Mouse (Mus musculus) NIH3T3 (cell line): ENCODE results near the gene Ubb.

Experiments
- DNase-seq: peaks from one replicate; pipeline ENCODE4 v3.0.0-alpha.2; 2012; ENCODE audit warnings: low read depth

Ubb gene

GRCm38 (mm10) chr11:62551226-62552119 lies 502 bp downstream of the Ubb start:
- peak; percentile 92 for DNase-seq

- no peak for DNase-seq
Measured at GRCm38 (mm10) chr11:62553186-62553585, 2.2 kb downstream of the Ubb start.

- no peak for DNase-seq
Measured at GRCm38 (mm10) chr11:62553633-62554032, 2.7 kb downstream of the Ubb start.

DNA sequence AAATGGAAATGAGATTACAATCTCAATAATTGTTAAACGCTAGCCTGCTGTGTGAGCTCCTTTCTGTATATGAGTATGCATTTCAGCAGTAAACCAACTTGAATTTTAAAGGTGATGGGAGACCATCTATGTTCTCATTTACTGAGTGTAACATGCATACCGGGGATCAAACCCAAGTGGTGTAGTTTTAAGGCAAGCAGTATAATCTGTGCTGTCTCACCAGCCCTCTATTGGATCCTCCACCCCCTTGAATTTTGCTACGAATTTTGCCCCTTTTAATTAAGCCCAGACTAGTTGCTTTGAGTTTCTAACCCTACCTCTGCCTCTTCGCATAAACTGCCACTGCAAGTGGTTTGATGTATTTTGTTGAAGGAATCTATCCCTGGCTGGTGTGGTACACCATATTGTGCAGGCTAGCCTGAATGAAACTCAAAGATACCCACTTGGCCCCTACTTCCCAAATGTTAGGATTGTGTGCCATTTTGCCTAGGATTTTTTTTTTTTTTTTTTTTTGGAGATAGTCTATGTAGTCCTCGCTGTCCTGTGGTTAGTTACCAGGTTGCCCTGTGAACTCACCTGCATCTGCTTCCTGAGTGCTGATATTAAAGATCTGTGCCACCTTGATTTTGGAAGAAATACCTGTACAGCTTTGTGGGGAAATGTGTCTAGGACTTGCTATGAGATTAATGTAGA lies 3.3 kb downstream of the Ubb start:
- DNase-seq: no peak

- DNase-seq: no peak
Measured at GRCm38 (mm10) chr11:62554934-62555517, 4.1 kb downstream of the Ubb start.

- no peak for DNase-seq
Measured at GRCm38 (mm10) chr11:62555896-62556412, 5.0 kb downstream of the Ubb start.

DNA sequence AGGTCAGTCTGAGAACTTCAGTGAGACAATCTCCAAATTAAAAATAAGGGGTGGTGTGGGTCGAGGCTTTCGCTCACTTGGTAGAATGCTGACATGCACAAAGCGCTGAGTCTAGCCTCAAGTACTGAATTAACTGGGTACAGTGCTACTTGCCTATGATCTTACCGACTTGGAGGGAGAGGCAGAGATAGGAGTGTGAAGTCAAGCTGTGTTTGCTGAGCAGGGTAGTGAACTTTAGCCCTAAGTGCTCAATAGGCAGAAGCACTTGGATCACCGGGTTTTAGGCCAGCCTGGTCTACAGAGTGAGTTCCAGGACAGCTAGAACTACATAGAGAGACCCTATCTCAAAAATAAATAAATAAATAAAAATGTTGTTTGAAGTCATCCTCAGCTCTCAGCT lies 6.2 kb downstream of the Ubb start:
- no peak for DNase-seq

DNA sequence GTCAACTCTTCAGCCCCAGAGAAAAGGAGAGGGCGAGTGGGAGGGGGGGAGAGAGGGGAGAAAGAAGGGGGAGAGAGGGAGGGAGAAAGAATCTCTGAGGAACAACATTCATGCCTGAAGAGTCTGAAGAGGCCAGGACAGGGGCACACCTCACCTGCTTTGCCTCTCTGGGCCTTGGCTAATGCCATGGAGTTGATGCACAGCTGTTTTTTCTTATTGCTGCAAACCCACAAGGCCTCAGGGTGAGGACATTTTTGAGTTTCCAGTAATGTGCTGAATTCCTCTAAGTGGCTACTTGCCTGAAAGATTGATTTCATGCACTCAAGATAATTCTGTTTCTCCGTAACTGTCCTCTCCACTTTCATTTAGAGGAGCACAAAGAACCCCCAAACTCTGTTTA lies 7.2 kb downstream of the Ubb start:
- DNase-seq: peak; percentile 71

- DNase-seq: peak; percentile 83
Measured at GRCm38 (mm10) chr11:62558961-62559646, 8.1 kb downstream of the Ubb start.

DNA sequence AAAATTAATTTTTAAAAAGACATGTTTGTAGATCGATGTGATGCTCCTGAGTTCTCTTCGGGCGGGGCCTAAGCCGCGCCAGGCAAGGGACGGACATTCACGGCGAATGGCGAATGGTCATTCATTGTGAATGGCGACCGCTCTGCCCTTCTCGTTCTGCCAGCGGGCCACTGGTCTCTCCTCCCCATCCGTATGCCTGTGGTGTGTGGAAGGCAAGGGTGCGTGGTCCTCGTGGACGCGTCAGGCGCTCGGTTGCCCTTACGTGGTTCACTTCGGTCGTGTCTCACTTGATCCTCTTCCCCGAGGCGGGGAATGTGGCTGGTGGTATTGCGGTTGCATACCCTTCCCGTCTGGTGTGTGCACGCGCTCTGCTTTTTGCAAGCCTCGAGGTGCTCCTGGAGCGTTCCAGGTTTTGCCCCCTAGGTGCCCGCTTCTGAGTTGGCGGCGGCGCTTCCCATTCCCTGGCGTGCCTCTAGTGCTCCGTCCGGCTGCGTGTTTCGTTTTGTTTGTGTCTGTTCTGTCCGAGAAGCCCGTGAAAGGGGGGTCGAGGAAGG lies 9.6 kb downstream of the Ubb start:
- no peak for DNase-seq

- DNase-seq: peak; percentile 51
Measured at GRCm38 (mm10) chr11:62563590-62563989, 12.6 kb downstream of the Ubb start.

DNA sequence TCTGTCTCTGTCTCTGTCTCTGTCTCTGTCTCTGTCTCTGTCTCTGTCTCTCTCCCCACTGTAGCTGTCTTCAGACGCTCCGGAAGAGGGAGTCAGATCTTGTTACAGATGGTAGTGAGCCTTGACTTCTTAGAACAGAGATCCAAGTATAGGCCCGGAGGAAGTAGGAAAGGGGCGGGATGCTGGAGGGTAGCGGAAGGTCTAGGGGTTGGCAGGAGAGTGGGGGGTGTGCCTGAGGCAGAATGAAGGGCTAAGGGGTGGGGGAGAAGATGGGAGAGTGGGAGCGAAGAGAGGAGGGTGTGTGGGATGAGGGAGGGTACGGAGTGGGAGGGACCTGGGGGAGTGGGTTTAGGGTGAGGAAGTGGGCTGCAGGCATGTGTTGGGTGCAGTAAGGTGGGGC lies 14.8 kb downstream of the Ubb start:
- DNase-seq: no peak

GRCm38 (mm10) chr11:62566211-62566610 lies 15.2 kb downstream of the Ubb start:
- DNase-seq: no peak

- peak; percentile 64 for DNase-seq
Measured at GRCm38 (mm10) chr11:62568300-62568699, 17.3 kb downstream of the Ubb start.

GRCm38 (mm10) chr11:62573959-62574702 lies 23.2 kb downstream of the Ubb start, which contains the start of gene Trpv2:
TSS of gene Trpv2 (plus strand) at chr11:62574486.
- DNase-seq: peak; percentile 59

- no peak for DNase-seq
Measured at GRCm38 (mm10) chr11:62574703-62575085, 23.7 kb downstream of the Ubb start.

- peak; percentile 92 for DNase-seq
Measured at GRCm38 (mm10) chr11:62575297-62575658, 24.3 kb downstream of the Ubb start.

DNA sequence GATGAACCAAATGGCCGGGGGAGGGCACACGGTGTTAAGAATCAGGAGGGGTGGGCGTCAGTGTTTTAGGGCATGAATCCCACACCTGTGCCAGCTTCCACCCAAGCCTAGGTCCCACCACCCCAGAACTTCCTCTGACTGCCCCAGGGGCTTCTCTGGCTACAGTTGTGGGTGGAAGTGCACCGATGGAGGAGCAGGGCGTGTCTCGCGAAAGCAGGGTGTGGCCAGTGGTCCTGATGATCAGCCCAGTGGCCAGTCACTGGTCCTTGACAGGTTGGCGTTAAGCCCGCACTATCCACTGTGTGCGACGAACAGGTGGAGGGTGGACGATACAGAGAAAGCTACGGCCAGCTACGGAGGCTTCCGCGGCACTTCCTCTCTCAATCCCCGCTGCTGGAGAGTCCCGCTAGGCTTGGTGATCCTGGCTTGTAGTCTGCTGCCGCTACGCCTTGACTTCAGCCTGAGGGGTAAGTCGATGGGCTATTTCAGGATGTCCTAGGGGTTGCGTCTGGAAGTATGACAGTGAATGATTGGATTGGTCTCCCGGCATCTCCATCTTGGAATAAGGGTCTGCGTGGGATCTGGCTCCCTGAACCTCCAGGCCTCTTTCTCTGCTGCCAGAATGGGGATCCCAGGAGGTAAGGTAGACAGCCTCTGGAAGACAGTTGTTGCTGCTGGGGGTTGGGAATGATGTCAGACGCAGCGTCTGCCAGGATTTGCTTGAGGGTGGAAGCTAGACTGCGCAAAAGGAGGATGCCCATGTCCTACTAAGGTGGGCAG lies 24.9 kb downstream of the Ubb start:
- DNase-seq: no peak

DNA sequence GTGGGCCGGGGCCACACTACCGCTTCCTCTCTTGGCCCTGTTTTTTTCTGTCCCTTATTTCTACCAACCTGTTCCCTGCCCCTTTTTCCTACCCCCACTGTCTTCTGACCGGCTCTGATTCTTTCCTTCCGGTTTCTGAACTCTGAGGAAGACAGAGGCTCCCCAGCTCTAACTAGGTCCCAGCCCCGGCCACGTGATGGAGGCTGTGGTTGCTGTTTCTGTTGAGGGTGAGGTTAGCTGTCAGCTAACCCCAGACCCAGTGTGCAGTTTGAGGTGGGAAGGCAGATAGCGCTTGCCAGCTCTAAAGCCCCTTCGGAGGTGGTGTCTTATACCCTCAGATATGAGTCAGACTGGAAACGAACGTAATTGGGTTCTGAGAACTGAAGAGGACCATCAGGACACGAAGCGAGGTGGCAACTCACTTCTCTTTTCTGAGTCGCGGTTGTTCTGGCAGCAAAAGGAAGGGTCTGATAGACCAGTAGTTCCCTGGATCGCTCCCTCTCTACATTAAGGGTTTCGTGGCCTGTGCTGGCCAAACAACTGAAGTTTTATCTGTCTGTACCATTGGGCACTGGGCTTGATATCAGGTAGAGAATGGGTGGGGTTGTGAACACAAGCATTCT lies 25.7 kb downstream of the Ubb start:
- DNase-seq: no peak

- DNase-seq: no peak
Measured at GRCm38 (mm10) chr11:62583031-62583430, 32.1 kb downstream of the Ubb start.
